Mouse (Mus musculus) brain, embryonic 18.5 days (tissue): ENCODE measurements around the gene Fam177a.
A peak's percentile ranks its signal among the peaks of the same experiment; 100 is the strongest.
"Not testable (repeated sequence)": the region's sequence is repeated elsewhere in the genome, so short reads cannot be mapped to it uniquely, and the experiment has no call there.

Source experiments
- DNase-seq: peaks from one replicate; pipeline ENCODE4 v3.0.0-alpha.2; 2012; ENCODE audit warnings: low read depth, low spot score

Fam177a gene

GRCm38 (mm10) chr12:55124242-55124641 is at the start of gene Fam177a:
TSS of gene Fam177a (plus strand) at chr12:55124469.
- not testable (repeated sequence) for DNase-seq

- DNase-seq = no peak
These were observed 49.0 kb upstream of the Fam177a start for GRCm38 (mm10) chr12:55075296-55075695.

- DNase-seq = not testable (repeated sequence)
These were observed 45.6 kb upstream of the Fam177a start for GRCm38 (mm10) chr12:55078706-55079105.

- DNase-seq = peak; percentile 85
These were observed 44.3 kb upstream of the Fam177a start, which contains the start of the genes 2700097O09Rik and Srp54a for GRCm38 (mm10) chr12:55079726-55080600. TSS of gene 2700097O09Rik (minus strand) at chr12:55080110. TSS of gene Srp54a (plus strand) at chr12:55080262.

GRCm38 (mm10) chr12:55080601-55080942 is 43.7 kb upstream of the Fam177a start:
- DNase-seq = peak; percentile 12

GRCm38 (mm10) chr12:55092127-55092526 is 32.1 kb upstream of the Fam177a start:
- not testable (repeated sequence) for DNase-seq

- DNase-seq = not testable (repeated sequence)
These were observed 11.7 kb upstream of the Fam177a start for GRCm38 (mm10) chr12:55112616-55113015.

GRCm38 (mm10) chr12:55124731-55125130 is 462 bp downstream of the Fam177a start:
- DNase-seq = not testable (repeated sequence)

GRCm38 (mm10) chr12:55135540-55135939 is 11.3 kb downstream of the Fam177a start:
- not testable (repeated sequence) for DNase-seq

GRCm38 (mm10) chr12:55137859-55138258 is 13.6 kb downstream of the Fam177a start:
- not testable (repeated sequence) for DNase-seq

GRCm38 (mm10) chr12:55154559-55155448 is 30.5 kb downstream of the Fam177a start, which contains the start of gene Srp54b:
TSS of gene Srp54b (plus strand) at chr12:55155104.
- not testable (repeated sequence) for DNase-seq

GRCm38 (mm10) chr12:55155449-55155783 is 31.1 kb downstream of the Fam177a start:
- not testable (repeated sequence) for DNase-seq

GRCm38 (mm10) chr12:55167034-55167557 is 42.8 kb downstream of the Fam177a start:
- not testable (repeated sequence) for DNase-seq

GRCm38 (mm10) chr12:55187686-55188085 is 63.4 kb downstream of the Fam177a start:
- DNase-seq = not testable (repeated sequence)

GRCm38 (mm10) chr12:55189127-55189526 is 64.9 kb downstream of the Fam177a start:
- DNase-seq = not testable (repeated sequence)
